Mouse (Mus musculus): ENCODE results near the gene Lpo. TPM values are rescaled to one million over a fixed set of nuclear protein-coding genes. Genes with fewer than 3 reads are reported as not detected.

Lpo gene
- polyA plus RNA-seq, 1 experiment, result not detected

- peaks cover 3% of the 10 kb centered on the region for H3K4me1 ChIP-seq (ENCODE audit: control insufficient read depth, insufficient read depth, insufficient read length, low read length)
- no peak overlapping the region for H3K27ac ChIP-seq (ENCODE audit: insufficient read depth, low read depth, low read length)
- 7% methylated on average over 17 of the region's 17 CpGs for WGBS
- TF ChIP-seq CTCF (IDR thresholded peaks at IDR 0.05; ENCODE audit: extremely low read depth, insufficient read length, insufficient replicate concordance, low read depth, low read length), result no peak
- TF ChIP-seq POLR2A (IDR thresholded peaks at IDR 0.05; ENCODE audit: low read depth, low read length), result no peak
- peak overlapping the region; percentile 48 for H3K4me3 ChIP-seq (ENCODE audit: low read depth, low read length)
- no peaks in the 10 kb centered on the region for H3K36me3 ChIP-seq (ENCODE audit: control insufficient read depth, insufficient read depth, low read length)
- peaks cover 36% of the 10 kb centered on the region for H3K27me3 ChIP-seq (ENCODE audit: control insufficient read depth, insufficient read depth, low read length)
Measured at GRCm38 (mm10) chr11:87763511-87763987, 64.5 kb downstream of the Lpo start.

DNA sequence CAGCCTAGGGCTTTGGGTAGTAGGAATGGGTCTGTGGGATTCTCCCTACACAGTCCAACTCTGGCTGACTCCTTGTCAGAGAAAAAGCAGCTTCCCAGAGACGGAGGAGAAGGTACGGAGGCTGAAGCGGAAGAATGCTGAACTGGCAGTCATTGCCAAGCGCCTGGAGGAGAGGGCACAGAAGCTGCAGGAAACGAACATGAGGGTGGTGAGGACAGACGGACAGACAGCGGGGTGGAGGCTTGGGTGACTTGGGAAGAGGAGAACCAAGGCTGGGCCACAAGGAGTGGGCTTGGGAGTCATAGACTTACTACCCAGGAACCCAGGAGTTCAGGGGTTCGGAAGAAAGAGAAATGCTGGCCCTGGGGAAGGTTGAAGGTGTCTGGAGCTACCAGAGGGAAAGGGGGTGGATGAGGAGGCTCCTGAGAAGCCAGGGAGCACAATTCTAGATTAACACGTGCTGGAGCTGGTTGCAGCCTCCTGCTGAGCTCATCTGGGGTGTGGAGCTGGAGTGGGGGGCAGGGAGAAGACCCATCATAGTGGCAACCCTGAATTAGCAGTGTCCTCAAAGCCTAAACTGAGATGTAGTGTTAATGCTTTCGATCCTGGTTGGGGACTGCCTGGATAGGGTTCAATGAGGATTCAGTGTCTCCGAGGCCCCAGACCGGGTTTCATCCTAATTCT lies 65.2 kb downstream of the Lpo start:
- Histone ChIP-seq H3K27ac (ENCODE audit: insufficient read depth, low read depth, low read length) (no peak overlapping the region), H3K36me3 (ENCODE audit: control insufficient read depth, insufficient read depth, low read length) (no peaks in the 10 kb centered on the region), H3K27me3 (ENCODE audit: control insufficient read depth, insufficient read depth, low read length) (peaks cover 36% of the 10 kb centered on the region), H3K4me1 (ENCODE audit: control insufficient read depth, insufficient read depth, insufficient read length, low read length) (peaks cover 3% of the 10 kb centered on the region), H3K4me3 (ENCODE audit: low read depth, low read length) (no peak overlapping the region)
- TF ChIP-seq POLR2A (IDR thresholded peaks at IDR 0.05; ENCODE audit: low read depth, low read length) (no peak), CTCF (IDR thresholded peaks at IDR 0.05; ENCODE audit: extremely low read depth, insufficient read length, insufficient replicate concordance, low read depth, low read length) (no peak)
- 68% methylated on average over 12 of the region's 12 CpGs for WGBS

- TF ChIP-seq CTCF (IDR thresholded peaks at IDR 0.05; ENCODE audit: extremely low read depth, insufficient read length, insufficient replicate concordance, low read depth, low read length) (no peak), POLR2A (IDR thresholded peaks at IDR 0.05; ENCODE audit: low read depth, low read length) (no peak)
Measured at GRCm38 (mm10) chr11:87761806-87762701, 66.0 kb downstream of the Lpo start.

DNA sequence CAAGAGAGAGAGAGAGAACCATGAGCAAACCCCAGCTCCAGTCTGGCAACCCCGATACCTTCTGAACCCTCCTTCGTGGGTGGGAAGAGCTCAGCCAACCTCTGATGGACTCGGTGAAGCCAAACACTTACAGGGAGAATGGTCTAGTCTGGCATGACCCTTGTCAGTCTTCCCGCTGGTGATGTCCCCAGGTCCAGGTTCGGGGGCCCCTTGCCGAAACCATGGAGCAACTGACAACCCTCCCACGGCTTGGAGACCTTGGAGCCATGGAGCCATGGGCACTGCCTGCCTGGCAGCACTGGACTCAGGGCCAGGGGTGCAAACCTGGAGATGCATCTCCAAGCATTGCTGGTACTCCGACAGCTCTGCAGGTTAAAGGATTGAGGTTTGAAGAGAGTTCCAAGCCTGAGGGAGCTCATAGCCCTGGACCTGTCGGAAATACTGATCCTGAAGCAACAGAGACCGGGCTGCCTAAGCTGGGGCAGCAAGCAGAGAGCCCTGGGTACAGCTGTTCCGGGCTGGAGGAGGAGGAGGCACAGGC lies 66.8 kb downstream of the Lpo start:
- no peak overlapping the region for H3K4me3 ChIP-seq (ENCODE audit: low read depth, low read length)
- 0 out of 2 replicates have a peak, but pooled peaks cover 6% of the 10 kb centered on the region for H3K36me3 ChIP-seq (ENCODE audit: control insufficient read depth, insufficient read depth, low read length)
- H3K4me1 ChIP-seq (ENCODE audit: control insufficient read depth, insufficient read depth, insufficient read length, low read length), result peaks cover 3% of the 10 kb centered on the region
- H3K27ac ChIP-seq (ENCODE audit: insufficient read depth, low read depth, low read length), result no peak overlapping the region
- TF ChIP-seq CTCF (IDR thresholded peaks at IDR 0.05; ENCODE audit: extremely low read depth, insufficient read length, insufficient replicate concordance, low read depth, low read length) (no peak), POLR2A (IDR thresholded peaks at IDR 0.05; ENCODE audit: low read depth, low read length) (no peak)
- peaks cover 36% of the 10 kb centered on the region for H3K27me3 ChIP-seq (ENCODE audit: control insufficient read depth, insufficient read depth, low read length)
- WGBS, result 68% methylated on average over 11 of the region's 11 CpGs

More at GRCm38 (mm10) chr11:87761806-87762701, 66.0 kb downstream of the Lpo start:
- Histone ChIP-seq H3K4me3 (ENCODE audit: low read depth, low read length) (no peak overlapping the region), H3K27ac (ENCODE audit: insufficient read depth, low read depth, low read length) (no peak overlapping the region), H3K36me3 (ENCODE audit: control insufficient read depth, insufficient read depth, low read length) (0 out of 2 replicates have a peak, but pooled peaks cover 1% of the 10 kb centered on the region), H3K27me3 (ENCODE audit: control insufficient read depth, insufficient read depth, low read length) (peaks cover 36% of the 10 kb centered on the region), H3K4me1 (ENCODE audit: control insufficient read depth, insufficient read depth, insufficient read length, low read length) (peaks cover 3% of the 10 kb centered on the region)
- 83% methylated on average over 14 of the region's 14 CpGs for WGBS

- WGBS, result 12% methylated on average over 23 of the region's 23 CpGs
- Histone ChIP-seq H3K36me3 (ENCODE audit: control insufficient read depth, insufficient read depth, low read length) (0 out of 2 replicates have a peak, but pooled peaks cover 6% of the 10 kb centered on the region), H3K4me3 (ENCODE audit: low read depth, low read length) (no peak within 1 kb of the TSS), H3K4me1 (ENCODE audit: control insufficient read depth, insufficient read depth, insufficient read length, low read length) (peaks cover 3% of the 10 kb centered on the region), H3K27me3 (ENCODE audit: control insufficient read depth, insufficient read depth, low read length) (peaks cover 36% of the 10 kb centered on the region), H3K27ac (ENCODE audit: insufficient read depth, low read depth, low read length) (no peak within 1 kb of the TSS)
- TF ChIP-seq CTCF (IDR thresholded peaks at IDR 0.05; ENCODE audit: extremely low read depth, insufficient read length, insufficient replicate concordance, low read depth, low read length) (no peak), POLR2A (IDR thresholded peaks at IDR 0.05; ENCODE audit: low read depth, low read length) (no peak)
Measured at GRCm38 (mm10) chr11:87760301-87761081, 67.6 kb downstream of the Lpo start, which contains the start of gene Tspoap1. Gene Tspoap1 (plus strand): TSS chr11:87760541.

- WGBS, result 3% methylated on average over 3 of the region's 3 CpGs
- Histone ChIP-seq H3K27me3 (ENCODE audit: control insufficient read depth, insufficient read depth, low read length) (peaks cover 31% of the 10 kb centered on the region), H3K4me1 (ENCODE audit: control insufficient read depth, insufficient read depth, insufficient read length, low read length) (peaks cover 3% of the 10 kb centered on the region), H3K4me3 (ENCODE audit: low read depth, low read length) (no peak overlapping the region), H3K36me3 (ENCODE audit: control insufficient read depth, insufficient read depth, low read length) (0 out of 2 replicates have a peak, but pooled peaks cover 6% of the 10 kb centered on the region), H3K27ac (ENCODE audit: insufficient read depth, low read depth, low read length) (no peak overlapping the region)
- TF ChIP-seq CTCF (IDR thresholded peaks at IDR 0.05; ENCODE audit: extremely low read depth, insufficient read length, insufficient replicate concordance, low read depth, low read length) (peak; percentile 32; the same call in 1 of the 2 replicates), POLR2A (IDR thresholded peaks at IDR 0.05; ENCODE audit: low read depth, low read length) (no peak)
Measured at GRCm38 (mm10) chr11:87759609-87760005, 68.5 kb downstream of the Lpo start.

Data from small intestine, adult 2 months (tissue).